Mouse (Mus musculus) liver, embryonic 14.5 days (tissue): ENCODE data around the gene Wdr5. TPM values are rescaled to one million over a fixed set of nuclear protein-coding genes. Genes with fewer than 3 reads are reported as not detected.
"Not testable (repeated sequence)": the region's sequence is repeated elsewhere in the genome, so short reads cannot be mapped to it uniquely, and the experiment has no call there.

Experiments
- ATAC-seq: fragments of 200-750 bp; cut with Nextera tagmentation; 2 replicates; pipeline ENCODE4 v1.8.0; 2017; ENCODE audit warnings: moderate number of reproducible peaks, mild to moderate bottlenecking, moderate library complexity; ENCODE audit not compliant: insufficient read depth
- DNase-seq, 3 experiments: peaks; one replicate each; pipeline ENCODE4 v3.0.0-alpha.2; 2012 to 2013; ENCODE audit warnings: low read depth in 3 of 3, low spot score in 3 of 3
- H3K27ac ChIP-seq: fragments of 300-500 bp; sonication (generic); 2 replicates; pipeline ENCODE4 v1.5.1; 2014; ENCODE audit warnings: moderate library complexity, mild to moderate bottlenecking, control low read depth, inconsistent platforms
- H3K27me3 ChIP-seq: fragments of 300-500 bp; sonication (generic); 2 replicates; pipeline ENCODE4 v1.6.1; 2014; ENCODE audit warnings: mild to moderate bottlenecking, low read length, moderate library complexity; ENCODE audit not compliant: control insufficient read depth, insufficient read depth
- H3K36me3 ChIP-seq: fragments of 300-500 bp; sonication (generic); replicated peaks from 2 replicates; pipeline ENCODE4 v1.6.1; 2014; ENCODE audit warnings: low read depth; ENCODE audit not compliant: control insufficient read depth, insufficient read depth
- H3K4me1 ChIP-seq, 2 experiments: fragments of 200-500 bp in 1 of 2; fragments of 300-500 bp in 1 of 2; sonication (generic) in 1 of 2; replicated peaks; 2 replicates each; pipeline ENCODE4 v1.6.1; 2012 to 2014; ENCODE audit warnings: antibody characterized with exemption in 1 of 2, inconsistent platforms in 1 of 2, low read length in 1 of 2; ENCODE audit not compliant: control insufficient read depth in 2 of 2, insufficient read depth in 2 of 2
- H3K4me2 ChIP-seq: fragments of 300-500 bp; sonication (generic); 2 replicates; pipeline ENCODE4 v1.6.1; 2014; ENCODE audit warnings: low read depth, mild to moderate bottlenecking, control low read depth, moderate library complexity
- H3K4me3 ChIP-seq, 2 experiments: fragments of 200-500 bp in 1 of 2; fragments of 300-500 bp in 1 of 2; sonication (generic) in 1 of 2; 2 replicates each; pipeline ENCODE4 v1.5.1; 2012 to 2014; ENCODE audit warnings: low read depth in 2 of 2, low read length in 2 of 2, mild to moderate bottlenecking in 2 of 2, control low read depth in 1 of 2, inconsistent platforms in 1 of 2, moderate library complexity in 1 of 2; ENCODE audit not compliant: insufficient read depth in 1 of 2
- H3K9ac ChIP-seq: fragments of 300-500 bp; sonication (generic); replicated peaks from 2 replicates; pipeline ENCODE4 v1.6.1; 2014; ENCODE audit warnings: mild to moderate bottlenecking, control low read depth, moderate library complexity
- H3K9me3 ChIP-seq: fragments of 300-500 bp; sonication (generic); 2 replicates; pipeline ENCODE4 v1.6.1; 2016; ENCODE audit warnings: low read length, mixed read lengths; ENCODE audit not compliant: control insufficient read depth
- CTCF ChIP-seq: IDR thresholded peaks from 2 replicates; pipeline ENCODE4 v1.5.1; 2016; ENCODE audit warnings: antibody characterized with exemption, low read depth, control low read depth
- EP300 ChIP-seq: IDR thresholded peaks from 2 replicates; pipeline ENCODE4 v1.6.1; 2016; ENCODE audit warnings: antibody characterized with exemption, low read depth
- WGBS: fragments of 180-500 bp; shearing (Covaris S2); extraction: QIAGEN DNeasy Blood & Tissue Kit; methylation state at CpG from one replicate; pipeline ENCODE4 v1.1.7; 2014; ENCODE audit not compliant: insufficient replicate concordance; 5-methylcytosine and 5-hydroxymethylcytosine counted together
- polyA plus RNA-seq, 2 experiments: library from polyadenylated mRNA; depleted of rRNA in 1 of 2; stranded (reverse) in 1 of 2; unstranded in 1 of 2; fragments of >200 nt; fragmentation: Nextera tagmentation in 1 of 2; extraction: Ambion mirVana in 1 of 2; gene quantifications; 2 replicates each; pipeline versions ENCODE4 v1.2.1 to v1.2.3; 2012 to 2014

Wdr5 gene
- polyA plus RNA-seq, 2 experiments: 23.6 to 24.4 TPM

GRCm38 (mm10) chr2:27539336-27539735, 24.4 kb downstream of the Wdr5 start:
- 0 out of 2 replicates have a peak overlapping the region, but pooled peaks have one; percentile 15 for H3K9ac ChIP-seq
- no peak overlapping the region for H3K27ac ChIP-seq
- no peak for ATAC-seq
- H3K4me2 ChIP-seq: peak overlapping the region; percentile 43
- H3K9me3 ChIP-seq: no peaks in the 10 kb centered on the region
- H3K36me3 ChIP-seq: peaks cover 18% of the 10 kb centered on the region
- no peak overlapping the region for H3K4me3 ChIP-seq
- WGBS: 23% methylated on average over 5 of the region's 5 CpGs
- no peak for DNase-seq
- peaks cover 10 to 17% of the 10 kb centered on the region in 2 experiments for H3K4me1 ChIP-seq
- TF ChIP-seq EP300 (no peak), CTCF (no peak)
- no peaks in the 10 kb centered on the region for H3K27me3 ChIP-seq

DNA sequence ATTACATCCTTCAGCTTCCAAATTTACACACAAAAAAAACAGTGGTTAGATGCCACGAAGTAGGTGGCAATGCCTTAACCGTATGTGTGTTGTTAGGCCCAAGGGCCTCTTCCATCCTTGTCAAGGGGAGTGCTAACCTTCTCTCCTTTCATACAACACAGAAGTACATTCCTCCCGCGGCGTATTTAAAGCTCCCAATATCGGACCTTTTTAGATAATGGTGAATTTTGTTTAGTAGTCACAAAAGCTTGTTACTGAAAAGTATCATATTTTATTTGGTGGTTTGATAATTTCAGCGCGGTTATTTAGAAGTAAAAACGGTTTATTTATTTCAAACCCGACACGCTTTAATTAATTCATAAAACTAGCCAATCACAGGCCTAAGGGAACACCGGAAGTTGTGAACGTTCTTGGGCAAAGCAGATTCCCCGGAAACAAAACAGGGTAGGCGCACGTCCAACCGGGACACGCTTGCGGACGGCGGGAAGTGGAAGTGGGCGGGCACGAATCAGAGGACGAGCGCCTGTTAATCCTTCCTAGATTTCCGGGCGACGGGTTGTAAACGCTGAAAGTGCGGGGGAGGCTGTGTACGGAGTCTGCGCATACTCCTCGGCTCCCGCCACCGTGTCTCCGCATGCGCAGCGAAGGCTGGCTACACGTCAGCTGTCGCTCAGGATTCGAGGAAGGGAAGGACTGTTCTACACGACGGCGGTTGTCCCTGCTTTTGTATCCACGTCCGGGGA, 25.0 kb downstream of the Wdr5 start:
- peaks cover 12% of the 10 kb centered on the region for H3K36me3 ChIP-seq
- peak overlapping the region; percentile 88 for H3K27ac ChIP-seq
- no peaks in the 10 kb centered on the region for H3K27me3 ChIP-seq
- peak overlapping the region; percentile 77 for H3K9ac ChIP-seq
- ATAC-seq (peak; percentile 96), DNase-seq (peak; percentile 91 to 95 (median 93))
- H3K4me3 ChIP-seq: peak overlapping the region; percentile 56 to 64
- H3K4me1 ChIP-seq: peaks cover 10 to 17% of the 10 kb centered on the region in 2 experiments
- TF ChIP-seq CTCF (no peak), EP300 (peak; percentile 42)
- H3K9me3 ChIP-seq: no peaks in the 10 kb centered on the region
- WGBS: under 1% methylated on average over 46 of the region's 46 CpGs
- peak overlapping the region; percentile 94 for H3K4me2 ChIP-seq

GRCm38 (mm10) chr2:27540515-27540836, 25.5 kb downstream of the Wdr5 start:
- WGBS: 23% methylated on average over 10 of the region's 10 CpGs
- H3K4me1 ChIP-seq: peaks cover 10 to 17% of the 10 kb centered on the region in 2 experiments

DNA sequence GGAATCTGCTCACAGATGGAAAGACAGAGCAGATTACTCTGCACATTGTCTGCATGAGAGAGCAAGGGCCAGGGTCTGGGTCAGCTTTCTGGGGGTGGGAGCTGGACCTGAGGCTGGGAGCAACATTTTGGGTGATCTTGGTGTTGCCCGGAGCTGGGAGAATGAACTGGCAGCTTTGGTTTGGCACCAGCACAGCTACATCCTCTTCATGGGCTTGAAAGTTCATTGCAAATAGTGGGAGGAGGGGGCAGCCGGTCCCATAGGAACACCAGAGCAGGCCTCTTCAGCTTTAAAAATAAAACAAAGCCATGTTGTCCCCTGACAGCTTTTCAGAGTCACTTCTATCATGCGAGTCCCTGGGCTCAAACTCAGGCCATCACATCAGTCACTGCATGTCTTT, 26.3 kb downstream of the Wdr5 start:
- Histone ChIP-seq H3K9me3 (no peaks in the 10 kb centered on the region), H3K27ac (no peak overlapping the region), H3K36me3 (peaks cover under 1% of the 10 kb centered on the region; the same call in 1 of the 2 replicates), H3K4me2 (peak overlapping the region; percentile 94), H3K4me3 (peak overlapping the region; percentile 56 to 64; a peak in 2 of 4 replicates), H3K4me1 (peaks cover 10 to 17% of the 10 kb centered on the region in 2 experiments), H3K9ac (peak overlapping the region; percentile 77), H3K27me3 (no peaks in the 10 kb centered on the region)
- ATAC-seq: no peak
- no peak for DNase-seq
- TF ChIP-seq EP300: no peak
- no peak for TF ChIP-seq CTCF
- WGBS: 82% methylated on average over 3 of the region's 3 CpGs

More at GRCm38 (mm10) chr2:27540515-27540836, 25.5 kb downstream of the Wdr5 start:
- no peaks in the 10 kb centered on the region for H3K9me3 ChIP-seq
- peak; percentile 7 for ATAC-seq
- no peaks in the 10 kb centered on the region for H3K27me3 ChIP-seq
- TF ChIP-seq EP300: no peak
- TF ChIP-seq CTCF: no peak
- H3K9ac ChIP-seq: peak overlapping the region; percentile 77
- H3K36me3 ChIP-seq: peaks cover 7% of the 10 kb centered on the region
- DNase-seq: no peak
- peak overlapping the region; percentile 56 to 64 for H3K4me3 ChIP-seq
- peak overlapping the region; percentile 94 for H3K4me2 ChIP-seq
- H3K27ac ChIP-seq: peak overlapping the region; percentile 88

DNA sequence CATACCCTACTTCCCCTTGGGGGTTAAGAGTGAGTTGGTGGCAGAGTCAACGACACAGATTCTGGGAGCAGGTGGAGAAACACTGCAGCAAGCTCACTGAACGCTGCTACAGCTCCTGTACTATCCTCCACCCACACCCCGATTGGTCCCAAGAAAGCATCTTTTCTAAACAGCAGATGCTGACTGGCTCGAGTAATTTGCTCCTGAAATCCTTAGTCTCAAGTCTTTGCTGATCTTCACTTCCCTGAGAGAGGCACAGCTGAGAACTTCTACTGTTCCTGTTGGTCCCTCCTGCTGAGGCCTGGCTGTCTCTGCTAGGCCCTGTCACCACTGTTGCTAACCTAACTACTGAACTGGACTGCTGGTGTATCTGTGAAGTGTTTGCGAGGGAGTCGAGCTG, 29.7 kb downstream of the Wdr5 start:
- DNase-seq: no peak
- no peak overlapping the region for H3K4me2 ChIP-seq
- H3K4me3 ChIP-seq: no peak overlapping the region
- H3K4me1 ChIP-seq: peaks cover 6 to 12% of the 10 kb centered on the region in 2 experiments
- no peaks in the 10 kb centered on the region for H3K36me3 ChIP-seq
- 70% methylated on average over 6 of the region's 6 CpGs for WGBS
- no peak overlapping the region for H3K27ac ChIP-seq
- no peak for ATAC-seq
- no peaks in the 10 kb centered on the region for H3K27me3 ChIP-seq
- H3K9ac ChIP-seq: no peak overlapping the region
- no peak for TF ChIP-seq EP300
- TF ChIP-seq CTCF: no peak
- no peaks in the 10 kb centered on the region for H3K9me3 ChIP-seq

GRCm38 (mm10) chr2:27545517-27545916, 30.6 kb downstream of the Wdr5 start:
- not testable (repeated sequence) for H3K27ac ChIP-seq, H3K9me3 ChIP-seq, H3K9ac ChIP-seq, H3K4me2 ChIP-seq, H3K4me3 ChIP-seq, ATAC-seq, H3K36me3 ChIP-seq, DNase-seq, H3K27me3 ChIP-seq
- H3K4me1 ChIP-seq: peaks cover 6 to 10% of the 10 kb centered on the region in 2 experiments
- WGBS: 59% methylated on average over 3 of the region's 3 CpGs

DNA sequence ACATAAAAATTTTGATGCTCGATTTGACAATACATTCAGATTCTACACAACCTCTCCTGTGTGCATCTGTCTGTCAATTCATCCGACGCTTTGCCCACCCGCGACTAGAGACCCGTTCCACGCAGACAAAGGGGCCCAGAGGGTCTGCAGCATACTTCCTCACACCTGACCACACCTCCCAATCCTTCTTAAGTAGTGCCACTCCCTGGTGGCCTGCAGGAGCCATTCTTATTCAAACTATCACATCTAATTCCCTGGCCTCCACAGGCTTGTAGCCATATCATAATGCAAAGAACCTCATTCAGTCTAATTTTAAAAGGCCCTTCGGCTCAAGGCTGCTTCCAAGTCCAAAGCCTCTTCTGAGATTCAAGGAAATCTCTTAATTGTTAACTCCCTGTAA, 31.1 kb downstream of the Wdr5 start:
- WGBS: 72% methylated on average over 8 of the region's 8 CpGs

More for the DNA sequence above, 31.1 kb downstream of the Wdr5 start:
- not testable (repeated sequence) for H3K4me1 ChIP-seq, DNase-seq, H3K9ac ChIP-seq, H3K4me2 ChIP-seq, H3K27ac ChIP-seq, H3K9me3 ChIP-seq, H3K4me3 ChIP-seq, ATAC-seq, H3K27me3 ChIP-seq, H3K36me3 ChIP-seq
